Mouse (Mus musculus) forebrain, embryonic 14.5 days (tissue): Measurements from ENCODE around the gene Anapc5. TPM values are rescaled to one million over a fixed set of nuclear protein-coding genes. Genes with fewer than 3 reads are reported as not detected.

ENCODE experiments used
- ATAC-seq: fragments of 200-750 bp; cut with Nextera tagmentation; 2 replicates; pipeline ENCODE4 v1.8.0; 2017; ENCODE audit warnings: mild to moderate bottlenecking, moderate library complexity
- DNase-seq: peaks from one replicate; pipeline ENCODE4 v3.0.0-alpha.2; 2015; ENCODE audit warnings: low spot score
- H3K27ac ChIP-seq: fragments of 300-500 bp; sonication (generic); 2 replicates; pipeline ENCODE4 v1.5.1; 2014; ENCODE audit warnings: low read depth, mild to moderate bottlenecking, control low read depth, low read length, moderate library complexity
- H3K27me3 ChIP-seq: fragments of 300-500 bp; sonication (generic); replicated peaks from 2 replicates; pipeline ENCODE4 v1.6.1; 2014; ENCODE audit warnings: low read length, control low read depth, mixed read lengths; ENCODE audit not compliant: control insufficient read depth, insufficient read depth
- H3K36me3 ChIP-seq: fragments of 300-500 bp; sonication (generic); 2 replicates; pipeline ENCODE4 v1.6.1; 2014; ENCODE audit warnings: low read length, control low read depth; ENCODE audit not compliant: control insufficient read depth, insufficient read depth
- H3K4me1 ChIP-seq: fragments of 300-500 bp; sonication (generic); 2 replicates; pipeline ENCODE4 v1.6.1; 2014; ENCODE audit warnings: antibody characterized with exemption, low read length, control low read depth; ENCODE audit not compliant: control insufficient read depth, insufficient read depth
- H3K4me2 ChIP-seq: fragments of 300-500 bp; sonication (generic); 2 replicates; pipeline ENCODE4 v1.6.1; 2014; ENCODE audit warnings: mild to moderate bottlenecking, control low read depth, low read length
- H3K4me3 ChIP-seq: fragments of 300-500 bp; sonication (generic); 2 replicates; pipeline ENCODE4 v1.5.1; 2014; ENCODE audit warnings: low read depth, low read length, control low read depth
- H3K9ac ChIP-seq: fragments of 300-500 bp; sonication (generic); 2 replicates; pipeline ENCODE4 v1.6.1; 2014; ENCODE audit warnings: mild to moderate bottlenecking, low read length, control low read depth, moderate library complexity
- H3K9me3 ChIP-seq: fragments of 300-500 bp; sonication (generic); replicated peaks from 2 replicates; pipeline ENCODE4 v1.6.1; 2016; ENCODE audit warnings: low read length, control low read depth, mixed read lengths; ENCODE audit not compliant: control insufficient read depth
- WGBS: fragments of 180-500 bp; shearing (Covaris S2); extraction: QIAGEN DNeasy Blood & Tissue Kit; methylation state at CpG from one replicate; pipeline ENCODE4 v1.1.7; 2014; 5-methylcytosine and 5-hydroxymethylcytosine counted together
- polyA plus RNA-seq: library from polyadenylated mRNA; unstranded; fragments of >200 nt; fragmentation: Nextera tagmentation; extraction: Ambion mirVana; gene quantifications from 2 replicates; pipeline ENCODE4 v1.2.1, GENCODE M21; 2014

Anapc5 gene
- 484 and 553 TPM in 2 replicates for polyA plus RNA-seq

- H3K4me2 ChIP-seq, result peak within 1 kb of the TSS; percentile 56
- H3K27ac ChIP-seq, result peak within 1 kb of the TSS; percentile 97
- WGBS, result under 1% methylated on average over 55 of the region's 55 CpGs
- peak within 1 kb of the TSS; percentile 91 for H3K4me3 ChIP-seq
- H3K4me1 ChIP-seq, result peaks cover 9% of the 10 kb centered on the region
- H3K9ac ChIP-seq, result peak within 1 kb of the TSS; percentile 88
- ATAC-seq (peak; percentile 100), DNase-seq (peak; percentile 99)
- peaks cover 32% of the 10 kb centered on the region for H3K36me3 ChIP-seq
- no peaks in the 10 kb centered on the region for H3K27me3 ChIP-seq
- H3K9me3 ChIP-seq, result no peaks in the 10 kb centered on the region
Observed at GRCm38 (mm10) chr5:122820777-122821523, at the start of gene Anapc5. TSS of gene Anapc5 (minus strand) at chr5:122821339.

- Histone ChIP-seq H3K9me3 (no peaks in the 10 kb centered on the region), H3K27ac (no peak overlapping the region), H3K27me3 (no peaks in the 10 kb centered on the region), H3K4me1 (no peaks in the 10 kb centered on the region), H3K36me3 (peaks cover 60% of the 10 kb centered on the region), H3K4me3 (no peak overlapping the region), H3K9ac (no peak overlapping the region), H3K4me2 (no peak overlapping the region)
- no peak for DNase-seq
- 94% methylated on average over 2 of the region's 2 CpGs for WGBS
- no peak for ATAC-seq
Observed at GRCm38 (mm10) chr5:122863053-122863452, 41.9 kb upstream of the Anapc5 start.

- H3K9ac ChIP-seq, result no peak overlapping the region
- no peak overlapping the region for H3K4me3 ChIP-seq
- peaks cover 9% of the 10 kb centered on the region for H3K4me1 ChIP-seq
- no peaks in the 10 kb centered on the region for H3K36me3 ChIP-seq
- ATAC-seq (no peak), DNase-seq (no peak)
- WGBS, result 77% methylated on average over 3 of the region's 3 CpGs
- no peak overlapping the region for H3K27ac ChIP-seq
- no peaks in the 10 kb centered on the region for H3K27me3 ChIP-seq
- H3K4me2 ChIP-seq, result no peak overlapping the region
- no peaks in the 10 kb centered on the region for H3K9me3 ChIP-seq
Observed at GRCm38 (mm10) chr5:122855858-122856257, 34.7 kb upstream of the Anapc5 start.

- DNase-seq, result no peak
- 95% methylated on average over 2 of the region's 2 CpGs for WGBS
- Histone ChIP-seq H3K36me3 (no peaks in the 10 kb centered on the region), H3K9me3 (no peaks in the 10 kb centered on the region), H3K4me3 (no peak overlapping the region), H3K27me3 (no peaks in the 10 kb centered on the region), H3K4me1 (peaks cover 12% of the 10 kb centered on the region), H3K4me2 (no peak overlapping the region), H3K27ac (no peak overlapping the region), H3K9ac (no peak overlapping the region)
- ATAC-seq, result no peak
Observed at GRCm38 (mm10) chr5:122852611-122853010, 31.5 kb upstream of the Anapc5 start.

GRCm38 (mm10) chr5:122850319-122851002 is 29.3 kb upstream of the Anapc5 start:
- peak overlapping the region; percentile 86 for H3K27ac ChIP-seq
- DNase-seq, result no peak
- H3K4me2 ChIP-seq, result peak overlapping the region; percentile 96
- H3K36me3 ChIP-seq, result no peaks in the 10 kb centered on the region
- peak overlapping the region; percentile 70 for H3K4me3 ChIP-seq
- ATAC-seq, result peak; percentile 74
- H3K9me3 ChIP-seq, result no peaks in the 10 kb centered on the region
- under 1% methylated on average over 34 of the region's 38 CpGs for WGBS
- H3K27me3 ChIP-seq, result no peaks in the 10 kb centered on the region
- H3K4me1 ChIP-seq, result peaks cover 12% of the 10 kb centered on the region
- H3K9ac ChIP-seq, result peak overlapping the region; percentile 85

GRCm38 (mm10) chr5:122849521-122850318 is 28.6 kb upstream of the Anapc5 start, which contains the start of gene Rnf34:
TSS of gene Rnf34 (plus strand) at chr5:122850048.
- Histone ChIP-seq H3K36me3 (no peaks in the 10 kb centered on the region), H3K4me1 (peaks cover 12% of the 10 kb centered on the region), H3K9me3 (no peaks in the 10 kb centered on the region), H3K27me3 (no peaks in the 10 kb centered on the region), H3K9ac (peak within 1 kb of the TSS; percentile 85), H3K27ac (peak within 1 kb of the TSS; percentile 86), H3K4me2 (peak within 1 kb of the TSS; percentile 96), H3K4me3 (peak within 1 kb of the TSS; percentile 70)
- under 1% methylated on average over 60 of the region's 61 CpGs for WGBS
- DNase-seq (peak; percentile 100), ATAC-seq (peak; percentile 100)

GRCm38 (mm10) chr5:122843799-122844198 is 22.7 kb upstream of the Anapc5 start:
- Histone ChIP-seq H3K4me1 (no peaks in the 10 kb centered on the region), H3K36me3 (no peaks in the 10 kb centered on the region), H3K27me3 (no peaks in the 10 kb centered on the region), H3K4me2 (no peak overlapping the region), H3K27ac (no peak overlapping the region), H3K9me3 (no peaks in the 10 kb centered on the region), H3K9ac (no peak overlapping the region), H3K4me3 (no peak overlapping the region)
- DNase-seq (no peak), ATAC-seq (no peak)
- WGBS, result 89% methylated on average over 5 of the region's 5 CpGs

- no peaks in the 10 kb centered on the region for H3K9me3 ChIP-seq
- no peaks in the 10 kb centered on the region for H3K4me1 ChIP-seq
- H3K36me3 ChIP-seq, result no peaks in the 10 kb centered on the region
- H3K4me2 ChIP-seq, result no peak overlapping the region
- H3K9ac ChIP-seq, result no peak overlapping the region
- H3K4me3 ChIP-seq, result no peak overlapping the region
- no peak for DNase-seq
- no peak for ATAC-seq
- WGBS, result 84% methylated on average over 2 of the region's 2 CpGs
- no peak overlapping the region for H3K27ac ChIP-seq
- no peaks in the 10 kb centered on the region for H3K27me3 ChIP-seq
Observed at GRCm38 (mm10) chr5:122841126-122841525, 20.0 kb upstream of the Anapc5 start.
